Mouse (Mus musculus) testis, adult 2 months (tissue): ENCODE data around the gene Gm7792. TPM values are rescaled to one million over a fixed set of nuclear protein-coding genes. Genes with fewer than 3 reads are reported as not detected.
"Not testable (repeated sequence)": the region's sequence is repeated elsewhere in the genome, so short reads cannot be mapped to it uniquely, and the experiment has no call there.

ENCODE experiments used
- H3K27ac ChIP-seq: fragments of 200-500 bp; 2 replicates; pipeline ENCODE4 v1.5.1; 2012; ENCODE audit warnings: low read depth, low read length; ENCODE audit not compliant: control insufficient read depth, insufficient read depth
- H3K27me3 ChIP-seq: fragments of 200-500 bp; 2 replicates; pipeline ENCODE4 v1.6.1; 2012; ENCODE audit warnings: mild to moderate bottlenecking, low read length, moderate library complexity; ENCODE audit not compliant: control insufficient read depth, insufficient read depth
- H3K36me3 ChIP-seq: fragments of 200-500 bp; 2 replicates; pipeline ENCODE4 v1.6.1; 2012; ENCODE audit warnings: mild to moderate bottlenecking, low read length; ENCODE audit not compliant: control insufficient read depth, insufficient read depth
- H3K4me1 ChIP-seq: fragments of 200-500 bp; 2 replicates; pipeline ENCODE4 v1.6.1; 2012; ENCODE audit warnings: low read length; ENCODE audit not compliant: control insufficient read depth, insufficient read depth
- H3K4me3 ChIP-seq: fragments of 200-500 bp; 2 replicates; pipeline ENCODE4 v1.5.1; 2012; ENCODE audit warnings: low read depth, mild to moderate bottlenecking, low read length, moderate library complexity, mixed read lengths; ENCODE audit not compliant: control insufficient read depth
- polyA plus RNA-seq: library from polyadenylated mRNA; depleted of rRNA; stranded (reverse); fragments of >200 nt; gene quantifications from 2 replicates; pipeline ENCODE4 v1.2.3, GENCODE M21; 2012; rRNA removed

Gene Gm7792
- not detected in 2 replicates for polyA plus RNA-seq

DNA sequence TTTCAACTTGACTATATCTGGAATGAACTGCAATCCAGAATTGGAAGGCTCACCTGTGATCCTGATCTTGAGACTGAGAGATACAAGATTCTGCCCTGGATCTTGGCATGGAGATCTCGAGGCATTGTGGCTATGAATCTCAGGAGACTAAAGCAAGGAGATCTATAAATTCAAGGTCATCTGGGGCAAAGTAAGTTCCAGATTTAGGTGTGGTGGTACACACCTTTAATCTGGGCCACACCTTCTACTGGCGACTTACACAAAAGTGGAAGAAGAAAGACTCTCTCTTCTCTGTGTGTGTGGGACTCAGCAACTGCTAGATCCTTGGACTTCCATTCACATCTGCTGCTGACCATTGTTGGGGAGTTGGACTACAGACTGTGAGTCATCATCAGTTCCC lies at the start of gene Gm7792:
TSS of gene Gm7792 (plus strand) at position 301 of the 400 bp plus-strand sequence.
- not testable (repeated sequence) for H3K4me3 ChIP-seq, H3K4me1 ChIP-seq, H3K36me3 ChIP-seq, H3K27me3 ChIP-seq, H3K27ac ChIP-seq

Other genes starting within 250 kb of the Gm7792 start
- gene C87414, start 172.2 kb upstream of the Gm7792 start, polyA plus RNA-seq = not detected in 2 replicates
- gene Gm16429, start 85.3 kb downstream of the Gm7792 start, polyA plus RNA-seq = not detected in 2 replicates
- not detected in 2 replicates for gene BC061212, start 226.8 kb downstream of the Gm7792 start, polyA plus RNA-seq
- not detected in 2 replicates for gene Gm6351, start 232.6 kb downstream of the Gm7792 start, polyA plus RNA-seq